Mouse (Mus musculus): ENCODE results near the gene Tmem102.

DNA sequence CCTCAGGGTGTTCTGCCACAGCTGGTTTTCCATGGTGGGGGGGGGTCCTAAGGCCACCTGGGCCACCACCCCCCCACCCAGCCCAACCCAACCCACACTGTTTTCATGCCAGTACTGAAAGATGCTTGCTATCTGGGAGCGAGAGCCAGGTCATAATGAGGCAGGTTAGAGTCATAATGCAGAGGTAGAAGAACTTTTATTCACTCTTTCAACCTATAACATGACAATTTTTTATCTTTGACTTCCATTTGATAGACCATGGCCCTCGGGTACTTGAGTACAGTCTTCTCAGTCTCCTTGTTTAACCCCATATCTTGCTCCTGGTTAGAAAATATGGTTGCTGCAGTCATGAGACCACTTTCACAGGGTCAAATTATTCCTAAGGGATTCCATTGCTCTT, 12.9 kb upstream of the Tmem102 start, which contains the start of gene Spem2:
- TF ChIP-seq E2F4 (IDR thresholded peaks at IDR 0.05; ENCODE audit: insufficient read depth): no peak
- no peak for TF ChIP-seq POLR2AphosphoS2 (IDR thresholded peaks at IDR 0.05; ENCODE audit: insufficient read length, low read depth)

Data from myocyte (in vitro differentiated cells).